8 mouse cellular contexts compared by ENCODE assay signal in the genomic region with DNA sequence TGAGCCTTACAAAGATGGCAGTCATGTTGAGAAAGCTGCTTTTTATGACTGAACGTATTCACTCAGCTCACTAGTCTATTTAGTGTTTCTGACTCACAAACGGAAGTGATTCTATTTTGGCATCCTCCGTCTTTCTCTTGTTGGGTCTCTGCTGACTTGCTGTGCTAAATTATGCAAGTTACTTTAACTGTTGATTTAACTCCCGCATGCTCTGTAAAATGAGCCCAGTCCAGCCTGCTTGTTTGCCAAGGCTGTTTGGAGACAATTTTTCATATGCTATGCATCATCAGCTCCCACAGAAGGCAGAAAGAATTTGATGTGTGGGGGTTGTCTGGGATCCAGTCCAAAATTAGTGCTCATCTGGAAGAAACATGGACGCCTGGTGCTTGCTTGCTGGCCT. TPM values are rescaled to one million over a fixed set of nuclear protein-coding genes. Genes with fewer than 3 reads are reported as not detected.
DNase-seq lines count a peak whose midpoint lies in the region; TF ChIP-seq lines count a peak whose summit lies in the region.

No protein-coding gene starts in this region.

- no peak overlapping the region for H3ac ChIP-seq in C2C12 (ENCODE audit: control insufficient read depth, insufficient read length, low read depth)

- no peak for TF ChIP-seq POLR2A in thymus, adult 2 months (IDR thresholded peaks at IDR 0.05; ENCODE audit: control insufficient read depth, extremely low read depth, insufficient read depth, low read length, poor library complexity)
- no peak for TF ChIP-seq POLR2A in cerebellum, adult 2 months (IDR thresholded peaks at IDR 0.05; ENCODE audit: borderline replicate concordance, insufficient read depth, low read length)

- DNase-seq in gastrocnemius, adult 18-20 months (ENCODE audit: low spot score): peak; percentile 20
- no peak for DNase-seq in gastrocnemius, postnatal 36 days
- peak; percentile 36 for DNase-seq in fat pad, adult 2 months (ENCODE audit: extremely low read depth, low read depth, low spot score)
- peak; percentile 32 for DNase-seq in kidney, adult 9 months
- DNase-seq in limb, embryonic 10.5 days (ENCODE audit: low spot score): peak; percentile 29
- DNase-seq in thymus, adult 2 months: no peak
- no peak for DNase-seq in cerebellum, adult 2 months

- no peaks in the 10 kb centered on the region for H3K79me3 ChIP-seq in C2C12 (ENCODE audit: low read depth)

- H3K27me3 ChIP-seq in C2C12 (ENCODE audit: control insufficient read depth, insufficient read depth, insufficient read length): no peaks in the 10 kb centered on the region
- 0 out of 2 replicates have a peak, but pooled peaks cover 3% of the 10 kb centered on the region for H3K27me3 ChIP-seq in limb, embryonic 10.5 days (ENCODE audit: low read depth, poor library complexity, severe bottlenecking)
- peaks cover 16% of the 10 kb centered on the region; the same call in 1 of the 2 replicates for H3K27me3 ChIP-seq in thymus, adult 2 months (ENCODE audit: control insufficient read depth, insufficient read depth, low read length)
- H3K27me3 ChIP-seq in cerebellum, adult 2 months (ENCODE audit: control insufficient read depth, insufficient read depth, low read length): peaks cover 2% of the 10 kb centered on the region; the same call in 1 of the 2 replicates

- H3K9me3 ChIP-seq in limb, embryonic 10.5 days (replicated peaks): no peaks in the 10 kb centered on the region

- H3K36me3 ChIP-seq in C2C12 (ENCODE audit: control insufficient read depth, insufficient read depth): no peaks in the 10 kb centered on the region
- H3K36me3 ChIP-seq in limb, embryonic 10.5 days: no peaks in the 10 kb centered on the region
- no peaks in the 10 kb centered on the region for H3K36me3 ChIP-seq in thymus, adult 2 months (ENCODE audit: control insufficient read depth, insufficient read depth, low read length)

- H3K79me2 ChIP-seq in C2C12 (ENCODE audit: control insufficient read depth, insufficient read depth): peaks cover 17% of the 10 kb centered on the region

- peaks cover 20% of the 10 kb centered on the region for H3K4me1 ChIP-seq in limb, embryonic 10.5 days
- no peaks in the 10 kb centered on the region; the same call in none of the 2 replicates for H3K4me1 ChIP-seq in thymus, adult 2 months (replicated peaks; ENCODE audit: control insufficient read depth, insufficient read depth, low read length)
- no peaks in the 10 kb centered on the region for H3K4me1 ChIP-seq in cerebellum, adult 2 months (ENCODE audit: control insufficient read depth, insufficient read depth, low read length)

- no peak overlapping the region for H3K4me3 ChIP-seq in C2C12 (ENCODE audit: insufficient read depth, poor library complexity, severe bottlenecking)
- H3K4me3 ChIP-seq in limb, embryonic 10.5 days: no peak overlapping the region
- no peak overlapping the region for H3K4me3 ChIP-seq in thymus, adult 2 months (ENCODE audit: control insufficient read depth, insufficient read depth, low read length)
- no peak overlapping the region for H3K4me3 ChIP-seq in cerebellum, adult 2 months (replicated peaks; ENCODE audit: insufficient read depth, low read depth, low read length)

- 75% methylated on average over 5 of the region's 5 CpGs for WGBS in limb, embryonic 10.5 days
- 73% methylated on average over 5 of the region's 5 CpGs for WGBS in thymus, adult 2 months
- WGBS in cerebellum, adult 2 months: 51% methylated on average over 5 of the region's 5 CpGs

- no peak for TF ChIP-seq CTCF in C2C12 (IDR thresholded peaks at IDR 0.05; ENCODE audit: control insufficient read depth, insufficient read depth, insufficient read length)
- TF ChIP-seq CTCF in thymus, adult 2 months (IDR thresholded peaks at IDR 0.05; ENCODE audit: borderline replicate concordance, control insufficient read depth, extremely low read depth, insufficient read depth, low read length, poor library complexity): no peak
- TF ChIP-seq CTCF in cerebellum, adult 2 months (IDR thresholded peaks at IDR 0.05; ENCODE audit: borderline replicate concordance, insufficient read depth, low read depth, low read length): no peak

- H3K27ac ChIP-seq in limb, embryonic 10.5 days: no peak overlapping the region
- no peak overlapping the region for H3K27ac ChIP-seq in thymus, adult 2 months (ENCODE audit: control insufficient read depth, insufficient read depth, low read length)
- H3K27ac ChIP-seq in cerebellum, adult 2 months (ENCODE audit: insufficient read depth, low read length): no peak overlapping the region

- intact Hi-C loops in gastrocnemius, postnatal 36 days (cut with DNase I): no loop called here

TF ChIP-seq in C2C12, 6 proteins besides CTCF, POLR2A, EP300 and RAD21:
- TF ChIP-seq MYOD1 (IDR thresholded peaks at IDR 0.05; ENCODE audit: control insufficient read depth, insufficient read length, low read depth) (no peak), USF1 (IDR thresholded peaks at IDR 0.05; ENCODE audit: low read depth) (no peak), MYOG (IDR thresholded peaks at IDR 0.05; ENCODE audit: control insufficient read depth, extremely low read depth, insufficient read length) (no peak), CEBPB (IDR thresholded peaks at IDR 0.05; ENCODE audit: low read depth) (no peak), MAX (IDR thresholded peaks at IDR 0.05) (peak; percentile 51), FOSL1 (IDR thresholded peaks at IDR 0.05; ENCODE audit: insufficient read depth, low read length, poor library complexity, severe bottlenecking) (no peak)

RNA-seq across cellular contexts. Expression of a gene that starts 1.3 kb away (rescaled TPM):
- total RNA-seq in gastrocnemius, adult 18-20 months (2021): 1 to 10 TPM in 1 of 2 experiments, under 1 TPM in 1; 0.71 to 1.1 TPM
- total RNA-seq in gastrocnemius, postnatal 36 days (2021): 1 to 10 TPM; 1.5 to 1.6 TPM
- polyA plus RNA-seq in C2C12 (2012; fragmentation: generic; extraction: Trizol): 8.7 TPM
- 3.9 and 5.0 TPM in 2 replicates for polyA plus RNA-seq in limb, embryonic 10.5 days (2016; fragmentation: Nextera tagmentation; extraction: Ambion mirVana)
- 0.59 and 0.66 TPM in 2 replicates for polyA plus RNA-seq in thymus, adult 2 months (2012; rRNA removed)
- 4.8 and 5.3 TPM in 2 replicates for polyA plus RNA-seq in cerebellum, adult 2 months (2012; rRNA removed)

RNA-seq across cellular contexts. Expression of a gene that starts 44.4 kb away (rescaled TPM):
- total RNA-seq in gastrocnemius, adult 18-20 months (2021): 1 to 10 TPM; 5.3 to 6.1 TPM
- total RNA-seq in gastrocnemius, postnatal 36 days (2021): 1 to 10 TPM; 4.3 to 5.8 TPM
- polyA plus RNA-seq in C2C12 (2012; fragmentation: generic; extraction: Trizol): 7.3 TPM
- 12.5 and 12.7 TPM in 2 replicates for polyA plus RNA-seq in limb, embryonic 10.5 days (2016; fragmentation: Nextera tagmentation; extraction: Ambion mirVana)
- 40.1 and 40.6 TPM in 2 replicates for polyA plus RNA-seq in thymus, adult 2 months (2012; rRNA removed)
- 6.8 and 8.1 TPM in 2 replicates for polyA plus RNA-seq in cerebellum, adult 2 months (2012; rRNA removed)

Comparison
In these comparisons a context has a peak if more than half of its experiments do, and no peak if none do; other contexts are left out.
1. DNase-seq: peak in gastrocnemius, adult 18-20 months (single experiment), fat pad, adult 2 months (single experiment), kidney, adult 9 months (single experiment) and limb, embryonic 10.5 days (single experiment); none in gastrocnemius, postnatal 36 days (0 of 2), thymus, adult 2 months (single experiment) and cerebellum, adult 2 months (0 of 2).